ENCODE assay signal across 10 mouse cellular contexts in genomic region chr7:29417332-29418069, GRCm38 (mm10).
DNase-seq lines count a peak whose midpoint lies in the region; ATAC-seq and TF ChIP-seq lines count a peak whose summit lies in the region.
"Had no signal": no experiment of that assay in that cellular context is flagged by ENCODE, and none has a peak within 500 bp of the region (broad histone marks: within the 10 kb centered on the region; RNA-seq: fewer than 3 reads in every experiment).

No protein-coding gene starts in this region.

- H3K4me2 ChIP-seq in lung, embryonic 14.5 days = no peak overlapping the region
- no peak overlapping the region for H3K4me2 ChIP-seq in forebrain, embryonic 14.5 days (ENCODE audit: low read length)
- H3K4me2 ChIP-seq in stomach, embryonic 15.5 days = no peak overlapping the region
- H3K4me2 ChIP-seq: embryonic facial prominence, embryonic 12.5 days; limb, embryonic 13.5 days had no signal

- H3K4me1 ChIP-seq in lung, embryonic 14.5 days (ENCODE audit: insufficient read depth) = peaks cover 24% of the 10 kb centered on the region
- peaks cover 6% of the 10 kb centered on the region; the same call in 1 of the 2 replicates for H3K4me1 ChIP-seq in forebrain, embryonic 14.5 days (ENCODE audit: control insufficient read depth, insufficient read depth, low read length)
- peaks cover 29% of the 10 kb centered on the region for H3K4me1 ChIP-seq in stomach, embryonic 15.5 days

- no peaks in the 10 kb centered on the region for H3K36me3 ChIP-seq in lung, embryonic 14.5 days (ENCODE audit: insufficient read depth)
- H3K36me3 ChIP-seq in forebrain, embryonic 14.5 days (ENCODE audit: control insufficient read depth, insufficient read depth, low read length) = no peaks in the 10 kb centered on the region
- H3K36me3 ChIP-seq in stomach, embryonic 15.5 days = no peaks in the 10 kb centered on the region
- H3K36me3 ChIP-seq: embryonic facial prominence, embryonic 12.5 days; limb, embryonic 13.5 days had no signal

- no peak overlapping the region for H3K9ac ChIP-seq in lung, embryonic 14.5 days
- no peak overlapping the region for H3K9ac ChIP-seq in forebrain, embryonic 14.5 days (ENCODE audit: low read length)
- no peak overlapping the region for H3K9ac ChIP-seq in stomach, embryonic 15.5 days
- H3K9ac ChIP-seq: embryonic facial prominence, embryonic 12.5 days; limb, embryonic 13.5 days had no signal

- no peak for TF ChIP-seq CTCF in lung, embryonic 14.5 days (IDR thresholded peaks at IDR 0.05; ENCODE audit: low read depth)

- peak overlapping the region; percentile 74 for H3K27ac ChIP-seq in lung, embryonic 14.5 days (ENCODE audit: low read depth)
- no peak overlapping the region for H3K27ac ChIP-seq in forebrain, embryonic 14.5 days (ENCODE audit: low read depth, low read length)
- peak overlapping the region; percentile 13; the same call in 1 of the 2 replicates for H3K27ac ChIP-seq in stomach, embryonic 15.5 days
- H3K27ac ChIP-seq: embryonic facial prominence, embryonic 12.5 days; layer of hippocampus, adult 2 months; limb, embryonic 13.5 days had no signal

- intact Hi-C loops in gastrocnemius, postnatal 14 days (cut with DNase I; ENCODE audit: low total_unique reads) = no loop called here

- H3K9me3 ChIP-seq in lung, embryonic 14.5 days (ENCODE audit: low read depth, low read length) = no peaks in the 10 kb centered on the region
- H3K9me3 ChIP-seq in forebrain, embryonic 14.5 days (replicated peaks; ENCODE audit: control insufficient read depth, low read length) = no peaks in the 10 kb centered on the region
- H3K9me3 ChIP-seq in stomach, embryonic 15.5 days = no peaks in the 10 kb centered on the region
- H3K9me3 ChIP-seq: embryonic facial prominence, embryonic 12.5 days; limb, embryonic 13.5 days had no signal

- peak; percentile 42 for DNase-seq in lung, embryonic 14.5 days
- no peak for DNase-seq in lung, postnatal 14 days
- peak; percentile 42 for DNase-seq in WW6 (ENCODE audit: low read depth, low spot score)
- DNase-seq in forebrain, embryonic 14.5 days (ENCODE audit: low spot score) = no peak
- DNase-seq in right cerebral cortex, postnatal 14 days = no peak
- no peak for DNase-seq in gastrocnemius, postnatal 14 days

- ATAC-seq in lung, embryonic 14.5 days (ENCODE audit: insufficient read depth) = peak; percentile 26; the same call in 1 of the 2 replicates
- peak; percentile 50; the same call in 1 of the 2 replicates for ATAC-seq in forebrain, embryonic 14.5 days
- ATAC-seq in stomach, embryonic 15.5 days (ENCODE audit: insufficient read depth, low FRiP score, low read depth) = no peak

- no peak overlapping the region for H3K4me3 ChIP-seq in lung, embryonic 14.5 days (ENCODE audit: low read depth, low read length)
- H3K4me3 ChIP-seq in forebrain, embryonic 14.5 days (ENCODE audit: low read depth, low read length) = no peak overlapping the region
- H3K4me3 ChIP-seq in stomach, embryonic 15.5 days (replicated peaks) = no peak overlapping the region
- H3K4me3 ChIP-seq: embryonic facial prominence, embryonic 12.5 days; layer of hippocampus, adult 2 months; limb, embryonic 13.5 days had no signal

- no peaks in the 10 kb centered on the region for H3K27me3 ChIP-seq in lung, embryonic 14.5 days (ENCODE audit: insufficient read depth, low read length)
- no peaks in the 10 kb centered on the region for H3K27me3 ChIP-seq in forebrain, embryonic 14.5 days (replicated peaks; ENCODE audit: control insufficient read depth, insufficient read depth, low read length)
- no peaks in the 10 kb centered on the region for H3K27me3 ChIP-seq in stomach, embryonic 15.5 days (replicated peaks)
- H3K27me3 ChIP-seq: embryonic facial prominence, embryonic 12.5 days; limb, embryonic 13.5 days had no signal

- 42% methylated on average over 8 of the region's 8 CpGs for WGBS in lung, embryonic 14.5 days
- WGBS in forebrain, embryonic 14.5 days = 28% methylated on average over 8 of the region's 8 CpGs
- 49% methylated on average over 8 of the region's 8 CpGs for WGBS in stomach, embryonic 15.5 days

Comparison
In these comparisons a context has a peak if more than half of its experiments do, and no peak if none do; other contexts are left out.
1. DNase-seq: peak in lung, embryonic 14.5 days (single experiment) and WW6 (single experiment); none in lung, postnatal 14 days (single experiment), forebrain, embryonic 14.5 days (single experiment), right cerebral cortex, postnatal 14 days (single experiment) and gastrocnemius, postnatal 14 days (single experiment).